Mouse (Mus musculus): ENCODE data around the gene Slc4a7.

GRCm38 (mm10) chr14:14799861-14800260 is 97.8 kb downstream of the Slc4a7 start:
- TF ChIP-seq CTCF (IDR thresholded peaks at IDR 0.05; ENCODE audit: insufficient read depth, low read depth, low read length) (no peak), POLR2A (IDR thresholded peaks at IDR 0.05; ENCODE audit: insufficient read depth, low read depth, low read length) (no peak)

Measured in olfactory bulb, adult 2 months (tissue).